Mouse (Mus musculus): ENCODE results near the gene Usp27x.

DNA sequence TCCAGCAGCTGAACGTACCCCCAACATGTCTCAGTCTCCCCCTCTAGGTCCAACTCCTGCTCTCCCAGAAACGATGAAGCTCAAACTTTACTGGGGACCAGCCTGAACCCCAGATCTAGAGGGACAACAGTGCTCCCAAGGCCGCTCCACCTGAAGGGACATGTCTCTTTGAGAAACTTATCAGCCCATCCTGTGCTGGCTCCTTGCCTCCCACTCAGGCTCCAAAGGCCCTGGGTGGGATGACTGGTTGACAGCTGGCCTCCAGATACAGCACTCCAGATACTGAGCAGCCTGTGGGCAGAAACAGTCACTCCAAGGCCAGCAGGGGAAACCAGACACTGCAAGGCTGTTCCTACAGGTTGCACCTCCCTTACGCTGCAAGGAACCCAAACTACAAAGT is 956 bp upstream of the Usp27x start:
- TF ChIP-seq CHD2 (IDR thresholded peaks at IDR 0.05; ENCODE audit: low read length) (no peak), USF1 (IDR thresholded peaks at IDR 0.05; ENCODE audit: low read depth, low read length) (no peak), ZC3H11A (IDR thresholded peaks at IDR 0.05; ENCODE audit: low read depth, low read length) (no peak), ETS1 (conservative IDR thresholded peaks at IDR 0.05; ENCODE audit: low read depth, low read length) (no peak), CTCF (conservative IDR thresholded peaks at IDR 0.05 in 1 of 2, IDR thresholded peaks at IDR 0.05 in 1 of 2; ENCODE audit: low read depth in 2 of 2, low read length in 2 of 2) (no peak), POLR2A (IDR thresholded peaks at IDR 0.05; ENCODE audit: low read depth, low read length) (no peak), ZKSCAN1 (IDR thresholded peaks at IDR 0.05; ENCODE audit: borderline replicate concordance, low read depth, low read length) (no peak), SMC3 (IDR thresholded peaks at IDR 0.05; ENCODE audit: low read depth, low read length) (no peak), MXI1 (IDR thresholded peaks at IDR 0.05; ENCODE audit: low read depth, low read length) (no peak), GABPA (IDR thresholded peaks at IDR 0.05; ENCODE audit: insufficient replicate concordance, low read depth, low read length) (no peak), E2F4 (IDR thresholded peaks at IDR 0.05; ENCODE audit: insufficient replicate concordance, low read depth, low read length) (no peak), RCOR1 (conservative IDR thresholded peaks at IDR 0.05; ENCODE audit: low read depth, low read length) (no peak), MAX (IDR thresholded peaks at IDR 0.05; ENCODE audit: low read length) (no peak)
